Mouse (Mus musculus) megakaryocyte-erythroid progenitor cell, adult 5 weeks (primary cell): ENCODE results near the gene Robo3. TPM values are rescaled to one million over a fixed set of nuclear protein-coding genes. Genes with fewer than 3 reads are reported as not detected.

Experiments used
- polyA plus RNA-seq: library from polyadenylated mRNA; stranded (reverse); fragments of >175 nt; gene quantifications from 2 replicates; pipeline ENCODE4 v1.2.3, GENCODE M21; 2012

The Robo3 gene
- polyA plus RNA-seq: 37.2 and 53.8 TPM in 2 replicates

GRCm38 (mm10) chr9:37432720-37433421 is at the start of gene Robo3:
TSS of gene Robo3 (minus strand) at chr9:37433246.

GRCm38 (mm10) chr9:37401802-37402201 is 31.2 kb downstream of the Robo3 start, which contains the start of gene Robo4:
TSS of gene Robo4 (plus strand) at chr9:37401897.

GRCm38 (mm10) chr9:37367301-37368080 is 65.6 kb downstream of the Robo3 start, which contains the start of gene Hepacam:
TSS of gene Hepacam (plus strand) at chr9:37367351.

Other genes with a start within 250 kb of the Robo3 start
- 0.33 and 0.53 TPM in 2 replicates for gene Tmem218, start 225.0 kb downstream of the Robo3 start, polyA plus RNA-seq
- gene Slc37a2, start 177.5 kb downstream of the Robo3 start, polyA plus RNA-seq: 0.04 and 0.12 TPM in 2 replicates
- gene Ccdc15, start 84.8 kb downstream of the Robo3 start, polyA plus RNA-seq: 8.4 and 13.5 TPM in 2 replicates
- gene Hepacam, start 65.9 kb downstream of the Robo3 start, polyA plus RNA-seq: 0.03 TPM in 1 of 2 replicates, not detected in the other
- gene Robo4, start 31.3 kb downstream of the Robo3 start, polyA plus RNA-seq: 1.9 and 3.5 TPM in 2 replicates
- gene Msantd2, start 56.1 kb upstream of the Robo3 start, polyA plus RNA-seq: 17.6 TPM in 2 replicates
- 0.96 and 2.6 TPM in 2 replicates for gene Esam, start 94.8 kb upstream of the Robo3 start, polyA plus RNA-seq
- 0.18 TPM in 1 of 2 replicates, not detected in the other for gene Vsig2, start 106.0 kb upstream of the Robo3 start, polyA plus RNA-seq
- 199 and 354 TPM in 2 replicates for gene Nrgn, start 119.7 kb upstream of the Robo3 start, polyA plus RNA-seq
- gene Siae, start 122.5 kb upstream of the Robo3 start, polyA plus RNA-seq: 0.56 and 0.59 TPM in 2 replicates
- gene Spa17, start 180.5 kb upstream of the Robo3 start, polyA plus RNA-seq: 4.3 and 4.6 TPM in 2 replicates
- gene Tbrg1, start 224.1 kb upstream of the Robo3 start, polyA plus RNA-seq: 41.9 and 49.5 TPM in 2 replicates
- gene Panx3, start 236.0 kb upstream of the Robo3 start, polyA plus RNA-seq: not detected in 2 replicates